Mouse (Mus musculus): ENCODE measurements around the gene Gm28047.
A peak's percentile ranks its signal among the peaks of the same experiment; 100 is the strongest.

Gene Gm28047

DNA sequence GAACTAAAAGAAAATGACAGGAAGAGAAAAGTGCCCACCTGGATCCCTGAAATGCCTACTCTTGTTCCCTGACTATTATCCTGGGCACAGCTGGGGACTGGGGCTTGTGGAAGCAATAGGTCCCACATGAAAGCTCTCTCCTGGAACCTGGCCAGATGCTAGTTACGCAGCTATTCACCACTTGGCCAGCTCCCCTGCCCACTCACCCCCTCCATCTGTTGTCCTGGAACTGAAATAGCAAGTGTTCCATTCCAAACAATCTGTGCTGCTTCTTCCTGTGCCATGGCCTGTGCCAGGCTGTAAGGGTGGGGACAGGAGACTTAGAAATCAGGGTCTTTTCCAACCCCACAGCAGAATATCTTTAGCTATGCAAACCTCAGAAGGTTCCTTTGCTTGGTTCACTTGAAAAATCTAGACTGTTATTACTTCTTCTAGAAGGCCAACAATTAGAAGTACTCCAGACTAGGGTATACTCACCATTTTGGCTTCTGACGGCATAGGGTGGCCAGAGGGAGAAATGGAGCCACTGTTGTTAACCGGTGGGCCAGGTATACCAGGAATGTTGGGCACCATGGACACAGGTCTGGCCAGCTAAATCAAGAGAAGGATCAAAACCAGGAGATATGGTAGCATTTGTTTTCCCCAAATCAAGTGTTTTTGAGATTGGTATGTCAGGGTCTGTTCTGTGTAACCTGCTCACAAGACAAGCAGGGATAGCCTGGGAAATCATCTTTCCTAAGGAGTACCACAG, 78.0 kb downstream of the Gm28047 start:
- DNase-seq (ENCODE audit: low read depth, low spot score): no peak

DNA sequence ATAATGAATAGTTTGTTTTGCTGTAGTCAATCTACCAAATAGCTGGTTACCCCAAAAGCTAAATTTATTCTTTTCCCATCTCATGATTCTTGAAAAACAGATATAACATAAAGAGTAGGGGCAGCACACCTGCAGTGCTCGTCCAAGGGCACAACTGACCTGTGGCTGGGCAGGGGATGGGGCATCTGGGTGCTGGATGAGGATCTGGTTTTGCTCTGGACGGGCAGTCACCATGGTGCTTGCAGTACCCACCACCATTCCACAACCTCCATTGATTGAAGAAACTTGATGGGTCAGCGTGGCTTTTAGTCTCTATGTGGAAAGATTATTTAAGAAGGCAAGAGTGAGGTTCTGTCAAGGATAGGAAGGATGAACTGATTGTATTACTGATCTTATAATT, 78.6 kb downstream of the Gm28047 start:
- DNase-seq (ENCODE audit: low read depth, low spot score): no peak

DNA sequence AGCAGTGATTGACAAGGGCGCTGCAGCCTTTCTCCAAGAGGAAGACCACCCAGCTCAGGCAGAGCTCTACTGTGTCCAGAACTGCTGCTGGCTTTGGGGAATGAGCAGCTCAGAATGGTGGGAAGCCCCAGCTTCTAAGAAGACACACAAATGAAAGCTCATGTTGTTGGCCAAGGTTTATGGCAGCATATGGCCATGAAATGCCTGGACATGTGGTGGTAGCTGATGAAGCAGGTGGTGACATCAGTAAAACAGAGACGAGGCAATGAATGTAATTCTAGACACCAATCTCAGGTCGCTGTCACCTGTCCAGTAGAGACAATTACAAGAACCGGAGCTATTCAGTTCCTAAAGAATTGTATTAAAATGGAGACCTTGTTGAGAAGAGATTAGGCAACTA, 80.1 kb downstream of the Gm28047 start:
- no peak for DNase-seq (ENCODE audit: low read depth, low spot score)

DNA sequence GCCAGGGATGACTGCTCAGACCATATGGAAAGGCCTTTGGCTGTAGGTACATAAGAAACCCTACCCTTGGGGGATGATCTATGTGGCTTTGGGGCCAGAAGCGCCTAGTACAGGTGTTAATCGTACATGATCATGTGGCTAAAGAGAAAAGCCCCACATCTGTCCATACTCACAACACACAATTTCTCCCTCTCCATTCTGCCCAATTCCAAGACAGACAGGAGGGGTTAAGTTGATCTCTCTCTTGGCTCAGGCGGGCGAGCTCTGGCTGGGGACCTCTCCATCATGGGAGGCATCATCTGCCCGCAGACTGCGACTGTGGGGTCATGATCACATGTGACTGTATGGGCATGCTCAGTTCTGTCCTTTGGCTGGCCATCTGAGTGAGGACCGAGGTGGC, 90.9 kb downstream of the Gm28047 start:
- no peak for DNase-seq (ENCODE audit: low read depth, low spot score)

DNA sequence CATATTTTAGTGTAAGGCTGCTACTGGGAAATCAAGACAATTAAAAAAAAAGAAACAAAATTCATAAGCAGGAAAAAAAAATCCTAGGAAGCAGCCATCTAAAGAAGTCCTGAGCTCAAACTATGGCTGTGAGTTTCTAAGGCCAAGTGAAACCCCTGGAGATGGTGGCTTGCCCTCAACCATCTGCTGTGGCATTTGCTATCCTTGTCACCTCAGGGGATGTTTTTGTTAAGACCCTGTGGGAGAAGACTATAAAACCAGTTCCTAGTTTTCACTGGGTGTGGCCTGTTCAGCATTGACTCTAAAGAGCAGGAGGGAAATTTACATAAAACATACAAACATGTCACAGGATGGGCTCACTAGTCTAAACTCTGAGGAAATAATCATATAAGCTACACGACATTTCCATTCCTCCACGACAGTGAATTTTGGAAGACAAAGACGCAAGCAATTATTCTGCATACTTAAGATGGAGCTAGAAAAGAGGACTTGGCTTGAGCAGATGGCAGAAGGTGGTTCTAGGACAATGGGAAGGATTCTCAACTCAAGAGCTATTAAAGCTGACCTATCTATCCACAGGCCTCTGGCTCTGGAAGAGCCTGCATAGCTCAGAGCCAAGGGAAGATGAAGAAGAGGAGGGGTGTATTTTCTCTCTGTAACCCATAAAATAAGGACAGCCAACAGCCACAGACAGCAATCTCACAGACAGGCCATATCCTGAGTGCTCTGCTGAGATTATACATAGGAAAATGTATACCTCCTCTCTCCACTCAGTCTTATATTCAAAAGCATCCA, 92.6 kb downstream of the Gm28047 start:
- DNase-seq (ENCODE audit: low read depth, low spot score): no peak

DNA sequence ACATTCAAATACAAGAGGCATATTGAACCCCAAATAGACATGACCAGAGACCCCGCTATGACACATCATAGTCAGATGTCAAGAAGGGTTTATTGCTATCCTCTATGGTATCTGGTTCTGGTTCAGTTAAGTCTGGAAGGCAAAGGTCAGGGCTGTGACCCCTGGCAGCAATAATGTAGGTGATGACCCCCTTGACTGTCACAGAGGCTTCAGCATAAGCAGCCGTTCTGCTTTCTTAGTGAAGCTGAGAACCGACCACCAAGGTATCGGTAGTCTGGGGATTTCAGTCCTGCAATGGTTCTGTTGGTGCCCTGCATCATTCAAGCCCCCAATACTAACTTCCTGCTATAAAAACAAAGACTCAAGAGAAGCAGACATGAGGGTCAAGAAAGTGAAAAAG, 93.3 kb downstream of the Gm28047 start:
- DNase-seq (ENCODE audit: low read depth, low spot score): no peak

DNA sequence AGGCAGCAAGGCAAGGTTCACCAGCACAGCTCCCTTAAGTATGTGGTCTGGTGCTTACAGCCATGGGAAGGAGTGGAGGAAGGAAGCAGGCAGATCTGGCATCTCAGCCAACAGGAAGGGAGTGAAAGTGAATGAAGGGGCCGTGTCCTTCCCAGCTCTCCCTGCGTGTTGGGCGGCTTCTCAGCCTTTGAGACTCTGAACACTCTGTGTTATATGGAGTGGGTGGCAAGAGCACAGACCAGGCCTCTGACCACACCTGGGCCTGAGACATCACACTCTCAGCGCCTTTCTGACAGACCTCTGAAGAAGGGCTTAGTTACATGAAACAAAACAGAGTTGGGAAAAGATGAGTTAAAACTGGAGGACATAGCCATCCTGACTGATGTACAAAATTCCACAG, 94.3 kb downstream of the Gm28047 start:
- no peak for DNase-seq (ENCODE audit: low read depth, low spot score)

DNA sequence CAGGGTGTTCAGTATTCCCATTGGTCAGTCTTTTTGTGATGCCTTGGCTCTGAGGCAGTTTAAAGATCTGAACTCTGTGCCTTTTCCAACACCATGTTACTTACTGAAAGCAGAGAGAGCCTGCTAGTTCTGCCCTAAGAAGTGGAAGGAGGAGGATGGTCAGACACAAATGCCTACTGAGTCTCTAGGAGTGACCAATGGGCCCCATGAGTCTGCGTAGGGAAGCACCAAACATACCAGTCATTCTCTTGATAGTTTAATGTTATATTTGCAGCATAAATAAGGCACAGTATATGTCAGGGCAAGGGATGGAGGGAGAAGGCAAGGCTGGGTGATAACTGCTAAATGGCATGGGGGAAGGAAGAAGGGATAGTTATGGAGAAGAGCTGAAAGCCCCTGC, 96.5 kb downstream of the Gm28047 start:
- no peak for DNase-seq (ENCODE audit: low read depth, low spot score)

DNA sequence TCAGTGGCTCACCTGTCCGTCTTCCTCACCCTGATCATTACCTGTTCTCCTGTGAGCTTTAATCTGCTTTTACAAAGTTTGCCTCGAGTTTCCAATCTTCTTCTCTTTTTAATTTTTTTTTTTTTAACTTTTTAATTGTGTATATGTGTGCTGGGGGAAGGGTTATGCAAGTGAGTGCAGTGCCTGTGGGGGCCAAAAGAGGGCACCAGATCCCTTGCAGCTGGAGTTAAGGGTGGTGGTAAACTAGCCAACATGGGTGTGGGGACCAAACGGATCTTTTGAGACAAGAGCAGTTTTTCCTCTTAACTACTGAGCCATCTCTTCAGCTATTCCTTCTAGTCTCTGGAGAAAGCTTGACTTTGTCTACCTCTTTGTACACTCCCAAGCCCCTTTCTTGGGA, 96.9 kb downstream of the Gm28047 start:
- peak; percentile 50 for DNase-seq (ENCODE audit: low read depth, low spot score)

DNA sequence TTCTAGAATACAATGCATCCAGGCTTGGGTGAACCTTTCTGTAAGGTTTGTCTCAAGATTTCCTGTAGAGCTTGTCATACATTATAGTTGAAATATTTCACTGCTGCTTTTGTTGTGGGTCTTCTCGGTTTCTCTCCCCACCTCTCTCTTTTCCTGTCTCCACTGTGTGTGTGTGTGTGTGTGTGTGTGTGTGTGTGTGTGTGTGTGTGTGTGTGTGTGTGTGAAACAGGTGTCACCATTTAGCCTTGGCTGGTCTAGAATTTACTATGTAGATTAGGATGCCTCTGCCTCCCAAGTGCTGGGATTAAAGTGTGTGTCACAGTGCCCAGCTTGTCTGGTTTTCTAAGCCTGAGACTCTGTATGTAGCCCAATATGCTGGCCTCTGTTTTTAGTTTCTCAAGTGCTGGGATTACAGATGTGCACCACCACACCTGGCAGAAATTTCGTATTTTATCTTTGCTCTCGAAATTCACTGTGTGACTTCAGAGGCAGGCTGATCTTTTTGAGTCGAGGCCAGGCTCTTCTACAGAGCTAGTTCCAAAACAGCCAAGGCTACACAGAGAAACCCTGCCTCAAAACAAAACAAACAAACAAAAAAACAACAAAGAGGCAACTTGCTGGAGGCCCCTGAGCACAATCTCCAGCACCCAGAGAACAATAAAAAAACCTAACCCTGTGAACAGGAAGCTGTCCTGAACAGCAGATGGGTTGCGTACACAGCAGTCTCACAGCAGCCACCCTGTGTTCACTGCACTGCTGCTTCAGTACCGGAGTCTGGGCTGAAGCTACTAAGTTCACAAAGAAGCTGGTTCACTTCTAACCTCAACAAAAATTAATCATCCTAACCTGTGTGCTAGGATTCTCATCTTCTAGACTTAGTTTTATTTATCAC, 98.5 kb downstream of the Gm28047 start:
- no peak for DNase-seq (ENCODE audit: low read depth, low spot score)

DNA sequence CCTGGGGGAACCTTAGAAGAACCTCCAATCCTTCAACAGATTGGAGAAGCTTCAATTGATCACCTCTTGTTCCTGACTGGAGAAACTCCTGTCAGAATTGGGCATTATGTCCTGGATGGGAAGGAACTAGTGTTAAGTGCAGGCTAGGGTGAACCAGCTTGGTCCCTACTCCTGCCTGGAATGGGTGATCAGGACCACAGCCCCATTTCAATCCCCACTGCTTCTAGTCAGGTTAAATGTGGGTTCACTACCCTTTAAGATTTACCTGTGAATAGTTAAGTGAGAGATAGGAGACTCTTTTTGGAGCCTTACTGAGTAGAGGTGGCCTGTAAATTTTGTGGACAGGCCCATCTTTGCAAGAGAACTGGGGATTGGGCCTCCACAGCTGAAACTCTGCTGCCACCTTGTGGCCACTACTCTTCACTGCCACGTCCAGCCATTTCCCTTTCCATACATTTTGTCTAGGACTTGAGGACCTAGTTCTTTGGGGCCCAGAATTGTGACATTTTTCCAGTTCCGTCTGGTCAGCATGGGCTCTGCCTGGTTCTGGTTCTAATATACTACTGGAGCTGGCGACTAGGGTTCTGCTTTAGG, 99.9 kb downstream of the Gm28047 start, which contains the start of gene Npff:
Npff (minus strand) TSS at position 51 of the 594 bp plus-strand sequence.
- peak; percentile 70 for DNase-seq (ENCODE audit: low read depth, low spot score)

DNA sequence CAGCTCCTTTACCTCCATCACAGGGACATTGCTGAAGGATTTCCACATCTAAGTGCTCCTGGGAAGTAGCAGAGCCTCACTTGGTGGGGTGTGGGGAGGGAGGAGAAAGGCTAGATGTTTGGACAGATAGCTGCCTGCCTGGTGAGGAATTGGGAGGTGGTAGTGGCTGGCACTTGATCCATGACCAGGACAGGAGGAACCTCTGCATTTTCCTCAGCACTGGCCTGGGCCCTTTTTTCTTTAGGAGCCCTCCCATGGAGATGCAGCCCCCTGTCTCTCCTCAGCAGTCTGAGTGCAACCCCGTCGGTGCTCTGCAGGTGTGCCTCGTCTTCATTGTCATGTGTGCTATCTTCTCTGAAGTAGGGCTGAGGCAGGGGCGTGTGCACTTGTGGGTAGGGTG, 103.4 kb downstream of the Gm28047 start:
- no peak for DNase-seq (ENCODE audit: low read depth, low spot score)

DNA sequence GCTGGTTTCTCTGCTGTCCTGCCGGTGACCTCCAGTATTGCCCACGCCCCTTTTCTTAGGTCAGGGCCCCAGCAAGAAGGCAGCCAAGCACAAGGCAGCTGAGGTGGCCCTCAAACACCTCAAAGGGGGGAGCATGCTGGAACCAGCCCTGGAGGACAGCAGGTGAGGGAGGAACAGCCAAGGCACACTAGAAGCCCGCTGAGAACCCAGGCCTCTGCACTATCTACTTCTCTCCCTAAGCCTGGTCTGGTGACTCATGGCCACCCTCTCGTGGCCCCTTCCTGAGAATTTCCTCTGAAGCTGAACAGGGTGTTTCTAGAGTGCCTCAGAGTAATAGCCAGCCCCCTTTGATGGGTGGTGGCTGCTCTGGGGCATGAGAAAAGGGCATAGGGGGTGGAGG, 104.5 kb downstream of the Gm28047 start:
- DNase-seq (ENCODE audit: low read depth, low spot score): no peak

DNA sequence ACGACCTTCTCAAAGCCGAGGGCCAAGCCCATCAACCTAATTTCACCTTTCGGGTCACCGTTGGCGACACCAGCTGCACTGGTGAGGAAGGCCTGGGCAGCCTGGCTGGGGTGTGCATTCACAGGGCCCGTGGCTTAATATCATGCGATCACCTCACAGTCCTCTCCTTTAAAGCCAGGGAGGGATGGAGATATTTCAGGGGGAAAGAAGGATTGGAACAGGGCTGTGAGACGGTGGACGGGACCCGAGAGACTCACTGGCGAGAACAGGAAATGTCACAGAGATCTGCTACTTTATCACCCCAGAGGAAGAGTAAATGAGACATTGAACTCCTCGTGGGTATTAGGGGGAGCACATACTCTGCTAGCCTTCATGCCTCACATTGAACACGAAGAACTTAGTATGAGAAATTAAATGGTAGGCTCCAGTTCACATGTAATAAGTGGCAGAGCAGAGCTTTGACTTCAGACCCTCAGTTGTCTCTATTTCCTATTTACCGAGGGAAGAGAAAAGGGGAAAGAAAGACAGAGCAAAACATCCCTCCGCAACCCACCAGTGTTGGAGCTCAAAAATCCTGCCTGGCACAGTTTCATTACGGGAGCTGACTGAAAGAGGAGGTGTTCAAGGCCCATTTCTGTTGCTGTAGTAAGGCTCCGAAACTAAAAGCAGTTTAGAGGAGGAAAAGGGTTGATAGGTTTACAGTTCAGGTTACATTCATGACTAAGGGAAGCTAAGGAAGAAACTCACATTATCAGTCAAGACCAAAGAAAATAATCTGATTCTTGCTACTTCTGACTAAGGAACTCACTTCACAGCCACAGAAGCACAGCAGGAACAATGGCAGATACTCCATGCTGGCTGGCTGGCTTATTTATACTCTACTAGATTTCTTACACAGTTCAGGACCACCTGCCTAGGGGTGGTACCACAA, 105.4 kb downstream of the Gm28047 start:
- peak; percentile 57 for DNase-seq (ENCODE audit: low read depth, low spot score)

DNA sequence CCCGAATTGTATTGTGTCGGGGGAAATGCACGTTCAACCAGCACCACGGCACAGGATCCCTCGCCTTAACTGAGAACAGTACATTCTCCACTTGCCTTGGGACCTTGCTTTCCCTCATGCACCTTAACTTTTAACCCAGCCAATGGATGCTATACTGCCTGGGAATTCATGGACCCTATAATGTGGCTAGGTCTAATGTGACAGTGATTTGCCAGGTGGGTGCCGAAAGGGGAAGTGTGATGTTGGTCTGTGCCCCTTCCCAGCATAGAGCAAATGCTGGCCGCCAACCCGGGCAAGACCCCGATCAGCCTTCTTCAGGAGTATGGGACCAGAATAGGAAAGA, 106.0 kb downstream of the Gm28047 start:
- DNase-seq (ENCODE audit: low read depth, low spot score): no peak

DNA sequence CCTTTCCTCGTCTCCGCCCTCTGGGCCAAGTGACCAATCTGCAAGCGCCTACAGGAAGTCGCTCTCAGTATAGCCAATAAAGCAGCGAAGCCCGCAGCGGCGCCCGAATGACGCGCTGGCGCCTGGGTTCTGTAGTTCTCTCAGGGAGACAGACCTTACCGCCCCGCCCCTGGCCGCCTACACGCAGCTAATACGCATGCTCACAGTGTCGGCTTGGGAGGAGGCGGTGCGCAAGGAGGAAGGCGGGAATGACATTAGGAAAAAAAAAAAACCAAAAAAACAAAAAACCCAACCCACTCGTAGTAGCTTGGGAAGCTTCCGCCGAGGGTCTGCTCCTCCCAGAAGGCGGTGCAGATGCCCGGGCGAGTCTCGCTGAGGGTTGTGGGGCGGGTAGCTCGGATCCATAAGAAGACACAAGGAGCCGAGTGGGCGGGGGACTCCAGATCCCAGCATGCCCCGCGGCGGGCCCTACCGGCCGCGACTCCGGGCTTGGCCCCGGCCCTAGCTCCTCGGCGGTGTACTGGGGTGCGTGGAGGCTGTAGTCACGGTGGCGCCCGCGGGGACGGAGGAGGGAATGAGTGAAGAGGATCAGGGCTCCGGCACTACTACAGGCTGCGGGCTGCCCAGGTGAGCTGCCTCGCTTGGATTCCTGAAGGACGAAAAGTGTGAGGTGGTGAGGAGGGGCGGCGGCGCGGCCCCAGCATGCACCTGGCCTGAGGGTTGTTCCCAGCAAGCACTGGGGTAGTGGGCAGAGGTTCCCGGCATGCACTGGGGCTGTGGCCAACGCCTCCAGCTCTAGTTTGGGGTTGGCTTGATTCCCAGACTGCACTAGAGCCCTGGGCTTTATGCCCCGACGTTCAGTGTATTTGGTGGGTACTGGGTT, 106.7 kb downstream of the Gm28047 start, which contains the start of gene Tarbp2:
Tarbp2 (plus strand) TSS at position 217 of the 883 bp plus-strand sequence.
- peak; percentile 100 for DNase-seq (ENCODE audit: low read depth, low spot score)

DNA sequence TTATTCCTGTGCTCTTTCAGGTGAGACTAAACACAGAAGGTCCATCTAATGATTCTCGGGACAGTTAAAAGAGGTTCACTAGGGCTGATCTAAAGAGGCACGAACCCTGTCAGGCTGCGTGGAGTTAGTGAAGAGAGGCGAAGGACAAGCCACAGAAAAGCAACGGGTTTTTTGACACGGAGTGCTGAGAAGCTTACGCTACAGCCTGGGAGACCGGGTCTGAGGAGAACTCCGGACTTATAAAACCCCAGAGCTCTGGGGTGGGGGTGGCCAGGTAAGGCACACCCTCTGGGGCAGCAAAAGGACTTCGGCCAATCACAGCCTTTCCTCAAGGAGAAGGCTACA, 107.3 kb downstream of the Gm28047 start:
- DNase-seq (ENCODE audit: low read depth, low spot score): no peak

DNA sequence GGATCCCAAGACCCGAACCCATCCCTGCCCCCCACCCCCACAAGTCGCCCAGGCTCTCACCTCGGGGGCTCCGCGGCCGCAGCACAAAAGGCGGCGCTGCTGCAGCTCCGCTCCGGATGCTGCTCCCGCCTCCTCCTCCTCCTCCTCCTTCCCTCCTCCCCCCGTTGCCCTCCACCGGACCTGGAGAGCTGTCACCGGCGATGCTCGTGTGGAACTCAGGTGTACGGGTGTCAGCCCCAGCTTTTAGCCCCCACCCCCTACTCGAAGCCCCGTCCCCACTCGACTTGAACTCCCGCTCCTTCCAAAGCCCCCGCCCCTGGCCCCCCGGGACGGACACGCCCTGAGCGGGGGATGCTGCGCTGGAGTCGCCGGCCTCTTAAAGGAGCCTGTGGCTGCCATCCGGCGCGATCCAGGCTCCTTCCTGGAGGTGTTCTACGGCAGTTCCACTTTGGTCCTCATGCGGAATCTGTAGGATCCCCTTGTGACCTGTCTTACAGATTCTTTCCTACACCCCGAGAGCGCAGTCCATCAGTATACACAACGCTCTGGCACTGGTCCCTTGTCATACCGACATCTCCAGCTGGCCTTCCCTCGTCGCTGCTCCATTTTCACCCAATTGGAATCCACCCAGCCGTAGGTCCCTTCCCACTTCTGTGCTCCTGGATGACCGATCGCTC, 108.0 kb downstream of the Gm28047 start, which contains the start of gene Map3k12:
Map3k12 (minus strand) TSS at position 337 of the 677 bp plus-strand sequence.
- DNase-seq (ENCODE audit: low read depth, low spot score): peak; percentile 75

DNA sequence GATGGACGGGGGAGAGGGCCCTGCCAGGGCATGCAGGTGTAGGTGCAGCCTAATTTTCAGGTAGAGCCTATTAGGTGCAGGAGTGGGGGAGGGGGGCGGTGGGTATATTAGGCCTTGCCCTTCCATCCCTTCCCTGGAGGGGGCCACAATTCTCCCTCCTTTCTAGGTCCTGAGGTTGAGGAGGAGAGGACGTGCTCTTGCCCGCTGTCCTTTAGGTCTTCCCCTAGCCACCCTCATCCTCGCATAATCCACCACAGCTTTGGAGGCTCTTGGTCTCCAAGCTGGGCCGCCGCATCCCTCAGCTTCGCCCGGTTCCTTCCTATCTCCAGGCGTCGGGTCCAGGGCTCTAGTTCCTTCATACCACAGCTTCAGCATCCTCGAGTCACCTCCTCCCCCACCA, 108.6 kb downstream of the Gm28047 start:
- DNase-seq (ENCODE audit: low read depth, low spot score): peak; percentile 35

All from A20 (cell line).